Comparison of ENCODE assay signal across 21 mouse cellular contexts in genomic region chr1:126123111-126123510, GRCm38 (mm10).
DNase-seq lines count a peak whose midpoint lies in the region; ATAC-seq and TF ChIP-seq lines count a peak whose summit lies in the region.
"Had no signal": no experiment of that assay in that cellular context is flagged by ENCODE, and none has a peak within 500 bp of the region (broad histone marks: within the 10 kb centered on the region; RNA-seq: fewer than 3 reads in every experiment).

No protein-coding gene starts in this region.

- WGBS in midbrain, embryonic 11.5 days: 80% methylated on average over 5 of the region's 5 CpGs
- 74% methylated on average over 5 of the region's 5 CpGs for WGBS in midbrain, postnatal 0 days

- H3K9ac ChIP-seq in midbrain, embryonic 11.5 days (ENCODE audit: low read length): no peak overlapping the region
- no peak overlapping the region for H3K9ac ChIP-seq in midbrain, postnatal 0 days (replicated peaks; ENCODE audit: low read length, poor library complexity, severe bottlenecking)
- H3K9ac ChIP-seq: embryonic facial prominence, embryonic 13.5 days; forebrain, embryonic 12.5 days; hindbrain, embryonic 12.5 days had no signal

- TF ChIP-seq POLR2A in brain, embryonic 14.5 days (IDR thresholded peaks at IDR 0.05; ENCODE audit: borderline replicate concordance, extremely low read depth, insufficient read depth, insufficient read length, poor library complexity, severe bottlenecking): no peak

- H3K4me3 ChIP-seq in midbrain, embryonic 11.5 days (ENCODE audit: low read depth, low read length): no peak overlapping the region
- no peak overlapping the region for H3K4me3 ChIP-seq in midbrain, postnatal 0 days (ENCODE audit: low read depth, low read length)
- H3K4me3 ChIP-seq: embryonic facial prominence, embryonic 13.5 days; forebrain, embryonic 12.5 days; hindbrain, embryonic 12.5 days had no signal

- no peak overlapping the region for H3K27ac ChIP-seq in midbrain, embryonic 11.5 days (ENCODE audit: low read depth, low read length)
- no peak overlapping the region for H3K27ac ChIP-seq in midbrain, postnatal 0 days (ENCODE audit: low read depth, low read length)
- H3K27ac ChIP-seq: embryonic facial prominence, embryonic 13.5 days; forebrain, embryonic 12.5 days; hindbrain, embryonic 12.5 days had no signal

- ATAC-seq in midbrain, embryonic 11.5 days (ENCODE audit: low FRiP score): no peak
- ATAC-seq in midbrain, postnatal 0 days (ENCODE audit: low FRiP score): no peak
- ATAC-seq: forebrain, embryonic 16.5 days; hindbrain, embryonic 16.5 days; inflammation-experienced regulatory T-cells, adult 6 months had no signal

- H3K27me3 ChIP-seq in midbrain, embryonic 11.5 days (ENCODE audit: control insufficient read depth, insufficient read depth, low read length): no peaks in the 10 kb centered on the region
- no peaks in the 10 kb centered on the region for H3K27me3 ChIP-seq in midbrain, postnatal 0 days (ENCODE audit: insufficient read depth, low read length)
- H3K27me3 ChIP-seq: embryonic facial prominence, embryonic 13.5 days; hindbrain, embryonic 12.5 days had no signal

- H3K4me1 ChIP-seq in midbrain, embryonic 11.5 days (ENCODE audit: control insufficient read depth, insufficient read depth, low read length): no peaks in the 10 kb centered on the region
- H3K4me1 ChIP-seq in midbrain, postnatal 0 days (ENCODE audit: insufficient read depth, low read length): no peaks in the 10 kb centered on the region
- H3K4me1 ChIP-seq: embryonic facial prominence, embryonic 13.5 days; hindbrain, embryonic 12.5 days had no signal

- DNase-seq in heart, postnatal 4 days: peak; percentile 5
- no peak for DNase-seq in heart, adult 8-10 months (ENCODE audit: low spot score)
- peak; percentile 35 for DNase-seq in midbrain, embryonic 11.5 days (ENCODE audit: low spot score, missing footprints)
- DNase-seq in midbrain, postnatal 0 days (ENCODE audit: low spot score): no peak
- DNase-seq in brain, embryonic 14.5 days (ENCODE audit: low read depth): peak; percentile 20
- DNase-seq in skeletal muscle tissue, adult 2 months (ENCODE audit: low read depth, low spot score): peak; percentile 5
- DNase-seq in layer of hippocampus, postnatal 14 days (ENCODE audit: low spot score in 2 of 2): no peak
- no peak for DNase-seq in left cerebral cortex, adult 11 months (ENCODE audit: low spot score)
- DNase-seq: adrenal gland, postnatal 25 days; cerebellum, adult 18-20 months; cerebellum, adult 9-11 months; cerebellum, postnatal 36 days; gastrocnemius, postnatal 14 days; heart, postnatal 36 days had no signal

- no peaks in the 10 kb centered on the region for H3K36me3 ChIP-seq in midbrain, embryonic 11.5 days (ENCODE audit: control insufficient read depth, insufficient read depth, low read length)
- H3K36me3 ChIP-seq in midbrain, postnatal 0 days (ENCODE audit: insufficient read depth, low read length): no peaks in the 10 kb centered on the region
- H3K36me3 ChIP-seq: embryonic facial prominence, embryonic 13.5 days; forebrain, embryonic 12.5 days; hindbrain, embryonic 12.5 days had no signal

- no peaks in the 10 kb centered on the region for H3K9me3 ChIP-seq in midbrain, embryonic 11.5 days (ENCODE audit: control insufficient read depth, low read length)
- H3K9me3 ChIP-seq in midbrain, postnatal 0 days (ENCODE audit: low read length): no peaks in the 10 kb centered on the region
- H3K9me3 ChIP-seq: embryonic facial prominence, embryonic 13.5 days; forebrain, embryonic 12.5 days; hindbrain, embryonic 12.5 days had no signal

- TF ChIP-seq CTCF in midbrain, postnatal 0 days (IDR thresholded peaks at IDR 0.05): no peak
- TF ChIP-seq CTCF in brain, embryonic 14.5 days (IDR thresholded peaks at IDR 0.05; ENCODE audit: borderline replicate concordance, extremely low read depth, insufficient read depth, insufficient read length): no peak

- no peak overlapping the region for H3K4me2 ChIP-seq in midbrain, embryonic 11.5 days
- no peak overlapping the region for H3K4me2 ChIP-seq in midbrain, postnatal 0 days (ENCODE audit: low read depth, low read length, poor library complexity, severe bottlenecking)
- H3K4me2 ChIP-seq: embryonic facial prominence, embryonic 13.5 days; forebrain, embryonic 12.5 days; heart, embryonic 11.5 days; hindbrain, embryonic 12.5 days had no signal

Comparison
In these comparisons a context has a peak if more than half of its experiments do, and no peak if none do; other contexts are left out.
1. DNase-seq: peak in heart, postnatal 4 days (single experiment), midbrain, embryonic 11.5 days (single experiment), brain, embryonic 14.5 days (single experiment) and skeletal muscle tissue, adult 2 months (single experiment); none in heart, adult 8-10 months (single experiment), midbrain, postnatal 0 days (single experiment), layer of hippocampus, postnatal 14 days (0 of 2) and left cerebral cortex, adult 11 months (single experiment).